Mouse (Mus musculus): ENCODE measurements around the gene Dock1.

Gene Dock1

GRCm38 (mm10) chr7:134670312-134671002, at the start of gene Dock1:
Gene Dock1, plus strand, starts transcription at chr7:134670654.
- WGBS = 3% methylated on average over 73 of the region's 77 CpGs

- whole genome bisulfite sequencing = 61% methylated on average over 4 of the region's 4 CpGs
Observed at GRCm38 (mm10) chr7:134627906-134628305, 42.5 kb upstream of the Dock1 start.

GRCm38 (mm10) chr7:134650246-134650830, 20.1 kb upstream of the Dock1 start:
- WGBS = 58% methylated on average over 8 of the region's 8 CpGs

- WGBS = 88% methylated on average over 3 of the region's 3 CpGs
Observed at GRCm38 (mm10) chr7:134651071-134651470, 19.4 kb upstream of the Dock1 start.

- WGBS = 17% methylated on average over 2 of the region's 2 CpGs
Observed at GRCm38 (mm10) chr7:134663241-134663640, 7.2 kb upstream of the Dock1 start.

GRCm38 (mm10) chr7:134665642-134666282, 4.7 kb upstream of the Dock1 start:
- WGBS = 92% methylated on average over 5 of the region's 5 CpGs

GRCm38 (mm10) chr7:134667271-134667702, 3.2 kb upstream of the Dock1 start:
- 88% methylated on average over 4 of the region's 4 CpGs for WGBS

- whole genome bisulfite sequencing = 84% methylated on average over 14 of the region's 14 CpGs
Observed at GRCm38 (mm10) chr7:134669474-134670311, 761 bp upstream of the Dock1 start.

GRCm38 (mm10) chr7:134671003-134671461, 578 bp downstream of the Dock1 start:
- 8% methylated on average over 28 of the region's 28 CpGs for WGBS

GRCm38 (mm10) chr7:134671467-134671901, 1.0 kb downstream of the Dock1 start:
- WGBS = 56% methylated on average over 7 of the region's 7 CpGs

GRCm38 (mm10) chr7:134673135-134673534, 2.7 kb downstream of the Dock1 start:
- 94% methylated on average over 5 of the region's 5 CpGs for WGBS

- WGBS = 56% methylated on average over 9 of the region's 9 CpGs
Observed at GRCm38 (mm10) chr7:134673952-134674351, 3.5 kb downstream of the Dock1 start.

- whole genome bisulfite sequencing = 59% methylated on average over 4 of the region's 4 CpGs
Observed at GRCm38 (mm10) chr7:134677852-134678251, 7.4 kb downstream of the Dock1 start.

GRCm38 (mm10) chr7:134679314-134680158, 9.1 kb downstream of the Dock1 start:
- 58% methylated on average over 13 of the region's 13 CpGs for WGBS

GRCm38 (mm10) chr7:134680161-134680560, 9.7 kb downstream of the Dock1 start:
- WGBS = 92% methylated on average over 2 of the region's 2 CpGs

- 86% methylated on average over 12 of the region's 12 CpGs for WGBS
Observed at GRCm38 (mm10) chr7:134681729-134682527, 11.5 kb downstream of the Dock1 start.

GRCm38 (mm10) chr7:134688332-134688731, 17.9 kb downstream of the Dock1 start:
- 97% methylated on average over 6 of the region's 6 CpGs for WGBS

- 83% methylated on average over 5 of the region's 5 CpGs for WGBS
Observed at GRCm38 (mm10) chr7:134690118-134690517, 19.7 kb downstream of the Dock1 start.

- WGBS = 92% methylated on average over 3 of the region's 3 CpGs
Observed at GRCm38 (mm10) chr7:134690806-134691205, 20.4 kb downstream of the Dock1 start.

GRCm38 (mm10) chr7:134693325-134693724, 22.9 kb downstream of the Dock1 start:
- WGBS = 82% methylated on average over 1 of the region's 1 CpGs
